Mouse (Mus musculus): ENCODE measurements at regions not wholly inside any gene's neighbourhood (a gene's known extent, or its start where the extent isn't known, plus 50 kb on each side); places are given as distances from the start of the nearest gene placed in this dataset.
"Not testable (repeated sequence)": the region's sequence is repeated elsewhere in the genome, so short reads cannot be mapped to it uniquely, and the experiment has no call there.

- H3K27me3 ChIP-seq (replicated peaks); H3K4me2 ChIP-seq (replicated peaks); H3K4me3 ChIP-seq (replicated peaks); H3K9me3 ChIP-seq; H3K27ac ChIP-seq; H3K9ac ChIP-seq; ATAC-seq; H3K36me3 ChIP-seq; H3K4me1 ChIP-seq (replicated peaks): not testable (repeated sequence)
- 40% methylated on average over 1 of the region's 2 CpGs for WGBS
Measured at GRCm38 (mm10) chr14:53373777-53374468, 878.4 kb upstream of the Olfr1507 start.

GRCm38 (mm10) chr14:53369776-53370175, 874.2 kb upstream of the Olfr1507 start:
- no peak overlapping the region for H3K27ac ChIP-seq
- WGBS = 68% methylated on average over 2 of the region's 2 CpGs
- no peak overlapping the region for H3K4me3 ChIP-seq (replicated peaks)
- H3K9me3 ChIP-seq = no peaks in the 10 kb centered on the region
- H3K27me3 ChIP-seq (replicated peaks) = no peaks in the 10 kb centered on the region
- no peaks in the 10 kb centered on the region for H3K36me3 ChIP-seq
- ATAC-seq = no peak
- no peak overlapping the region for H3K9ac ChIP-seq
- no peak overlapping the region for H3K4me2 ChIP-seq (replicated peaks)
- H3K4me1 ChIP-seq (replicated peaks) = no peaks in the 10 kb centered on the region

- not testable (repeated sequence) for H3K9ac ChIP-seq; H3K27ac ChIP-seq; H3K9me3 ChIP-seq; H3K27me3 ChIP-seq (replicated peaks); H3K4me2 ChIP-seq (replicated peaks); H3K4me3 ChIP-seq (replicated peaks); H3K4me1 ChIP-seq (replicated peaks); H3K36me3 ChIP-seq; ATAC-seq
- WGBS = 77% methylated on average over 1 of the region's 1 CpGs
Measured at GRCm38 (mm10) chr14:53367420-53367819, 871.9 kb upstream of the Olfr1507 start.

GRCm38 (mm10) chr14:53363995-53364394, 868.4 kb upstream of the Olfr1507 start:
- H3K9me3 ChIP-seq; H3K27me3 ChIP-seq (replicated peaks); ATAC-seq; H3K9ac ChIP-seq; H3K4me1 ChIP-seq (replicated peaks); H3K4me3 ChIP-seq (replicated peaks); H3K36me3 ChIP-seq; H3K27ac ChIP-seq; H3K4me2 ChIP-seq (replicated peaks): not testable (repeated sequence)
- 86% methylated on average over 5 of the region's 5 CpGs for WGBS

- H3K9me3 ChIP-seq; H3K27ac ChIP-seq; H3K9ac ChIP-seq; ATAC-seq; H3K4me1 ChIP-seq (replicated peaks); H3K36me3 ChIP-seq; H3K4me2 ChIP-seq (replicated peaks); H3K4me3 ChIP-seq (replicated peaks); H3K27me3 ChIP-seq (replicated peaks): not testable (repeated sequence)
- WGBS = 65% methylated on average over 2 of the region's 2 CpGs
Measured at GRCm38 (mm10) chr14:53362054-53362453, 866.5 kb upstream of the Olfr1507 start.

- H3K9ac ChIP-seq = not testable (repeated sequence)
Measured at GRCm38 (mm10) chr14:53357498-53357897, 861.9 kb upstream of the Olfr1507 start.

GRCm38 (mm10) chr14:53356783-53357182, 861.2 kb upstream of the Olfr1507 start:
- WGBS = no CpG with 5 or more reads among the region's 1 CpGs
- not testable (repeated sequence) for H3K4me2 ChIP-seq (replicated peaks); H3K27me3 ChIP-seq (replicated peaks); ATAC-seq; H3K36me3 ChIP-seq; H3K4me3 ChIP-seq (replicated peaks); H3K4me1 ChIP-seq (replicated peaks); H3K9ac ChIP-seq; H3K9me3 ChIP-seq; H3K27ac ChIP-seq

More at GRCm38 (mm10) chr14:53357498-53357897, 861.9 kb upstream of the Olfr1507 start:
- H3K4me1 ChIP-seq (replicated peaks); H3K9me3 ChIP-seq; ATAC-seq; H3K27me3 ChIP-seq (replicated peaks); H3K36me3 ChIP-seq; H3K27ac ChIP-seq; H3K4me3 ChIP-seq (replicated peaks); H3K4me2 ChIP-seq (replicated peaks): not testable (repeated sequence)
- 69% methylated on average over 1 of the region's 2 CpGs for WGBS

GRCm38 (mm10) chr14:53351457-53351856, 855.9 kb upstream of the Olfr1507 start:
- not testable (repeated sequence) for H3K36me3 ChIP-seq; H3K4me3 ChIP-seq (replicated peaks); H3K27ac ChIP-seq; H3K4me1 ChIP-seq (replicated peaks); H3K9me3 ChIP-seq; H3K4me2 ChIP-seq (replicated peaks); ATAC-seq; H3K9ac ChIP-seq; H3K27me3 ChIP-seq (replicated peaks)
- 89% methylated on average over 3 of the region's 3 CpGs for WGBS

GRCm38 (mm10) chr14:53350780-53351179, 855.2 kb upstream of the Olfr1507 start:
- not testable (repeated sequence) for H3K27me3 ChIP-seq (replicated peaks); ATAC-seq; H3K36me3 ChIP-seq; H3K27ac ChIP-seq; H3K4me1 ChIP-seq (replicated peaks); H3K4me3 ChIP-seq (replicated peaks); H3K4me2 ChIP-seq (replicated peaks); H3K9me3 ChIP-seq; H3K9ac ChIP-seq
- 86% methylated on average over 1 of the region's 1 CpGs for WGBS

- not testable (repeated sequence) for ATAC-seq; H3K4me1 ChIP-seq (replicated peaks); H3K27me3 ChIP-seq (replicated peaks)
Measured at GRCm38 (mm10) chr14:53349111-53349510, 853.6 kb upstream of the Olfr1507 start.

GRCm38 (mm10) chr14:53345568-53345967, 850.0 kb upstream of the Olfr1507 start:
- WGBS = 36% methylated on average over 2 of the region's 2 CpGs
- H3K4me3 ChIP-seq (replicated peaks); H3K4me1 ChIP-seq (replicated peaks); H3K9me3 ChIP-seq; ATAC-seq; H3K4me2 ChIP-seq (replicated peaks); H3K27me3 ChIP-seq (replicated peaks); H3K9ac ChIP-seq; H3K36me3 ChIP-seq; H3K27ac ChIP-seq: not testable (repeated sequence)

More at GRCm38 (mm10) chr14:53349111-53349510, 853.6 kb upstream of the Olfr1507 start:
- H3K4me2 ChIP-seq (replicated peaks); H3K36me3 ChIP-seq; H3K9ac ChIP-seq; H3K9me3 ChIP-seq; H3K27ac ChIP-seq; H3K4me3 ChIP-seq (replicated peaks): not testable (repeated sequence)

GRCm38 (mm10) chr14:53343849-53344248, 848.3 kb upstream of the Olfr1507 start:
- not testable (repeated sequence) for H3K36me3 ChIP-seq; ATAC-seq; H3K4me2 ChIP-seq (replicated peaks); H3K27me3 ChIP-seq (replicated peaks); H3K4me3 ChIP-seq (replicated peaks); H3K4me1 ChIP-seq (replicated peaks); H3K9me3 ChIP-seq; H3K27ac ChIP-seq; H3K9ac ChIP-seq
- 66% methylated on average over 5 of the region's 5 CpGs for WGBS

- H3K4me3 ChIP-seq (replicated peaks); H3K9me3 ChIP-seq; H3K4me1 ChIP-seq (replicated peaks); H3K36me3 ChIP-seq; H3K4me2 ChIP-seq (replicated peaks); H3K27ac ChIP-seq; ATAC-seq; H3K27me3 ChIP-seq (replicated peaks); H3K9ac ChIP-seq: not testable (repeated sequence)
- 67% methylated on average over 1 of the region's 4 CpGs for WGBS
Measured at GRCm38 (mm10) chr14:53339167-53339566, 843.6 kb upstream of the Olfr1507 start.

Measured in intestine, embryonic 15.5 days (tissue).